Mouse (Mus musculus) liver, embryonic 13.5 days (tissue): ENCODE data around the gene Ncam1. TPM values are rescaled to one million over a fixed set of nuclear protein-coding genes. Genes with fewer than 3 reads are reported as not detected.

Experiments used
- ATAC-seq: fragments of 200-750 bp; cut with Nextera tagmentation; 2 replicates; pipeline ENCODE4 v1.8.0; 2017; ENCODE audit warnings: low read depth, mild to moderate bottlenecking, moderate number of reproducible peaks, moderate library complexity
- DNase-seq: peaks from one replicate; pipeline ENCODE4 v3.0.0; 2022
- H3K27ac ChIP-seq: fragments of 300-500 bp; sonication (generic); 2 replicates; pipeline ENCODE4 v1.5.1; 2015; ENCODE audit warnings: moderate library complexity, mild to moderate bottlenecking, inconsistent platforms
- H3K27me3 ChIP-seq: fragments of 300-500 bp; sonication (generic); 2 replicates; pipeline ENCODE4 v1.6.1; 2015; ENCODE audit warnings: mild to moderate bottlenecking, inconsistent platforms
- H3K36me3 ChIP-seq: fragments of 300-500 bp; sonication (generic); 2 replicates; pipeline ENCODE4 v1.6.1; 2015; ENCODE audit warnings: mild to moderate bottlenecking, inconsistent platforms
- H3K4me1 ChIP-seq: fragments of 300-500 bp; sonication (generic); replicated peaks from 2 replicates; pipeline ENCODE4 v1.6.1; 2015; ENCODE audit warnings: inconsistent platforms
- H3K4me2 ChIP-seq: fragments of 300-500 bp; sonication (generic); 2 replicates; pipeline ENCODE4 v1.6.1; 2015; ENCODE audit warnings: inconsistent platforms, mild to moderate bottlenecking, moderate library complexity
- H3K4me3 ChIP-seq: fragments of 300-500 bp; sonication (generic); replicated peaks from 2 replicates; pipeline ENCODE4 v1.5.1; 2015; ENCODE audit warnings: mild to moderate bottlenecking, inconsistent platforms
- H3K9ac ChIP-seq: fragments of 300-500 bp; sonication (generic); 2 replicates; pipeline ENCODE4 v1.6.1; 2015; ENCODE audit warnings: mild to moderate bottlenecking, inconsistent platforms
- H3K9me3 ChIP-seq: fragments of 300-500 bp; sonication (generic); replicated peaks from 2 replicates; pipeline ENCODE4 v1.6.1; 2016; ENCODE audit warnings: inconsistent platforms
- WGBS: fragments of 180-500 bp; shearing (Covaris S2); methylation state at CpG from one replicate; pipeline ENCODE4 v1.1.7; 2015; ENCODE audit not compliant: insufficient replicate concordance; 5-methylcytosine and 5-hydroxymethylcytosine counted together
- polyA plus RNA-seq: library from polyadenylated mRNA; unstranded; fragments of >200 nt; fragmentation: Nextera tagmentation; extraction: Ambion mirVana; gene quantifications from 2 replicates; pipeline ENCODE4 v1.2.1, GENCODE M21; 2015

The Ncam1 gene
- polyA plus RNA-seq, 1 experiment from 2014 or later = 3.8 TPM

DNA sequence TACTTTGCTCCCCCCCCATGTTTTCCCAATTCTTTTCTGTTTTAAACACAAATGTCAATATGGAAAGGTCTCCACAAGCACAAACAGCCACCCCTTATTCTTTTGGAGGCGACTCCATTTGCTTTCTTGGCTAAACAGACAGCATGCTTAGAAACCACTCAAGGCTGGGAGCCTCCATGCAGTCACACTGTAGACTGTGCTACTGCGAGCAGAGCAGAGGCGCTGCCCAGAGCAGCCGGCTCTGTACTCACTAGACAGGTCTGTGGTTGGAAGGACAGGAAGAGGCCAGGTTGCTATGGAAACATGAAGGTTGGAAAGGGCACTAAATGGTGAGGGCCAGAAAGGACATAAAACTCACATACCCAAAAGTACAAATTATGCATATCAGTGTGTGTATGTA, 263.8 kb downstream of the Ncam1 start:
- no peak for DNase-seq

DNA sequence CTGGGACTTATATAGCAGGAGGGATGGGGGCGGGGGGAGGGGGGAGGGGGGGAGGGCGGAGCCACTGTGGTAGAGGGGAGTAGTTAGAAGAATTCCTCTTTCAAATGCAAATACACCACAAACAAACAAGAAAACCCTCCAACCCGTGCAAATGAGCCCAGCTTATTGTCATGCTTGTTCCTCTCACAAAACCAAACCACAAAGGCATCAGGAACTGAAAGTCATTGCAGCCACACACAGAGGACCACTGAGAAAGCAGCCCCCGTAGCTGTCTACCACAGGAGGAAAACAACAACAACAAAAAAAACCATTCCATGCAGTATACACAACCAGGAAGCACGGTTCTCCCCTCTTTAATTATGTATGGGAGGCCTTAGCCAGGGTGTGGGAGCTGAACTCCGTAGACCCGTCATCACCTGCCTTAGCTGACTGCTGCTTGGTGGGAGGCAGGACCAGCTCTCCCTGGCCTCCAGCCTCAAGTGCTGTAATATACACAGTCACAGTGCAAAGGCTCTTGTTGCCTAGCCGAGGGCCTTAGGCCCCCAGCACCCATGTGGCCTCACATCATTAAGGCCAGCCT, 264.7 kb downstream of the Ncam1 start:
- no peaks in the 10 kb centered on the region for H3K27me3 ChIP-seq
- no peaks in the 10 kb centered on the region for H3K36me3 ChIP-seq
- ATAC-seq = no peak
- H3K27ac ChIP-seq = no peak overlapping the region
- H3K9ac ChIP-seq = no peak overlapping the region
- WGBS = 22% methylated on average over 8 of the region's 8 CpGs
- no peak overlapping the region for H3K4me3 ChIP-seq
- DNase-seq = no peak
- H3K9me3 ChIP-seq = no peaks in the 10 kb centered on the region
- no peak overlapping the region for H3K4me2 ChIP-seq
- no peaks in the 10 kb centered on the region; the same call in 1 of the 2 replicates for H3K4me1 ChIP-seq

More for the DNA sequence above, 263.8 kb downstream of the Ncam1 start:
- no peak overlapping the region for H3K4me2 ChIP-seq
- no peak for ATAC-seq
- no peaks in the 10 kb centered on the region; the same call in 1 of the 2 replicates for H3K4me1 ChIP-seq
- H3K9ac ChIP-seq = no peak overlapping the region
- H3K36me3 ChIP-seq = no peaks in the 10 kb centered on the region
- H3K4me3 ChIP-seq = no peak overlapping the region
- no peaks in the 10 kb centered on the region for H3K9me3 ChIP-seq
- no peak overlapping the region for H3K27ac ChIP-seq
- H3K27me3 ChIP-seq = no peaks in the 10 kb centered on the region
- WGBS = 23% methylated on average over 4 of the region's 4 CpGs

GRCm38 (mm10) chr9:49533455-49533854, 265.3 kb downstream of the Ncam1 start:
- no peaks in the 10 kb centered on the region for H3K27me3 ChIP-seq
- no peak overlapping the region for H3K4me3 ChIP-seq
- 49% methylated on average over 7 of the region's 7 CpGs for WGBS
- H3K9me3 ChIP-seq = no peaks in the 10 kb centered on the region
- DNase-seq = no peak
- H3K4me1 ChIP-seq = no peaks in the 10 kb centered on the region; the same call in 1 of the 2 replicates
- no peak for ATAC-seq
- no peak overlapping the region for H3K4me2 ChIP-seq
- H3K9ac ChIP-seq = no peak overlapping the region
- H3K36me3 ChIP-seq = no peaks in the 10 kb centered on the region
- H3K27ac ChIP-seq = no peak overlapping the region

- H3K36me3 ChIP-seq = no peaks in the 10 kb centered on the region
- ATAC-seq = no peak
- no peak for DNase-seq
- no peaks in the 10 kb centered on the region; the same call in 1 of the 2 replicates for H3K4me1 ChIP-seq
- H3K4me3 ChIP-seq = no peak overlapping the region
- H3K27me3 ChIP-seq = no peaks in the 10 kb centered on the region
- no peaks in the 10 kb centered on the region for H3K9me3 ChIP-seq
- no peak overlapping the region for H3K27ac ChIP-seq
- H3K9ac ChIP-seq = no peak overlapping the region
- 69% methylated on average over 6 of the region's 6 CpGs for WGBS
- no peak overlapping the region for H3K4me2 ChIP-seq
Measured at GRCm38 (mm10) chr9:49531833-49532232, 266.9 kb downstream of the Ncam1 start.

GRCm38 (mm10) chr9:49531257-49531656, 267.5 kb downstream of the Ncam1 start:
- Histone ChIP-seq H3K36me3 (no peaks in the 10 kb centered on the region), H3K9me3 (no peaks in the 10 kb centered on the region), H3K27me3 (no peaks in the 10 kb centered on the region), H3K9ac (no peak overlapping the region), H3K4me1 (no peaks in the 10 kb centered on the region; the same call in 1 of the 2 replicates), H3K27ac (no peak overlapping the region), H3K4me2 (no peak overlapping the region), H3K4me3 (no peak overlapping the region)
- WGBS = 42% methylated on average over 7 of the region's 7 CpGs
- no peak for ATAC-seq
- DNase-seq = no peak

DNA sequence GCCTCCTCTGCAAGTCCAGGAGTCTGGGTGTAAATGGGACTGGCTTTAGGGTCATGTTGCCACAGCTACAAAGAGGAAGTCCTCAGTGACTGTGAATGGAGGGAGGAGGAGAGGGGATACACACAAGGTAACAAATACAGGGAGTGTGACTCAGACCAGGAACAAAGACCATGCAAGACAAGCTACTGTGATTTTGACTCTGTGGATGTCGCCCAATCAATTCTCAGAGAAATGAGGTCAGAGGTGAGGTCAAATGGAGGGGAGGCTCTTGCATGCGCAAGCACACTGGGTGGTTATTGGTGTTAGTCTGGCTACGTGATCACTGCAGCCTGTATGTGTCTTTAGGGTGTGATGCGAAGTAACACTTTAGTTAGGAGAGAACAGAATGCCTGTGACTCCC, 268.0 kb downstream of the Ncam1 start:
- DNase-seq (no peak), ATAC-seq (no peak)
- Histone ChIP-seq H3K9me3 (no peaks in the 10 kb centered on the region), H3K4me3 (no peak overlapping the region), H3K9ac (no peak overlapping the region), H3K4me1 (no peaks in the 10 kb centered on the region; the same call in 1 of the 2 replicates), H3K27me3 (no peaks in the 10 kb centered on the region), H3K4me2 (no peak overlapping the region), H3K36me3 (no peaks in the 10 kb centered on the region), H3K27ac (no peak overlapping the region)
- 48% methylated on average over 4 of the region's 4 CpGs for WGBS

- H3K4me2 ChIP-seq = no peak overlapping the region
- H3K9me3 ChIP-seq = no peaks in the 10 kb centered on the region
- H3K27ac ChIP-seq = no peak overlapping the region
- no peak overlapping the region for H3K4me3 ChIP-seq
- no peaks in the 10 kb centered on the region for H3K36me3 ChIP-seq
- DNase-seq (no peak), ATAC-seq (no peak)
- H3K27me3 ChIP-seq = no peaks in the 10 kb centered on the region
- H3K4me1 ChIP-seq = no peaks in the 10 kb centered on the region; the same call in 1 of the 2 replicates
- WGBS = 55% methylated on average over 8 of the region's 8 CpGs
- H3K9ac ChIP-seq = no peak overlapping the region
Measured at GRCm38 (mm10) chr9:49529366-49529959, 269.3 kb downstream of the Ncam1 start.

GRCm38 (mm10) chr9:49528943-49529342, 269.8 kb downstream of the Ncam1 start:
- ATAC-seq = no peak
- 43% methylated on average over 10 of the region's 10 CpGs for WGBS
- Histone ChIP-seq H3K9me3 (no peaks in the 10 kb centered on the region), H3K4me1 (no peaks in the 10 kb centered on the region), H3K36me3 (no peaks in the 10 kb centered on the region), H3K27me3 (no peaks in the 10 kb centered on the region), H3K4me3 (no peak overlapping the region), H3K4me2 (no peak overlapping the region), H3K27ac (no peak overlapping the region), H3K9ac (no peak overlapping the region)
- DNase-seq = no peak

GRCm38 (mm10) chr9:49528026-49528425, 270.7 kb downstream of the Ncam1 start:
- no peak overlapping the region for H3K4me3 ChIP-seq
- H3K36me3 ChIP-seq = no peaks in the 10 kb centered on the region
- H3K9ac ChIP-seq = no peak overlapping the region
- no peak overlapping the region for H3K4me2 ChIP-seq
- H3K27ac ChIP-seq = no peak overlapping the region
- ATAC-seq (no peak), DNase-seq (no peak)
- H3K27me3 ChIP-seq = no peaks in the 10 kb centered on the region
- no peaks in the 10 kb centered on the region for H3K9me3 ChIP-seq
- no peaks in the 10 kb centered on the region for H3K4me1 ChIP-seq
- 62% methylated on average over 5 of the region's 5 CpGs for WGBS

- DNase-seq (no peak), ATAC-seq (no peak)
- Histone ChIP-seq H3K27ac (no peak overlapping the region), H3K9ac (no peak overlapping the region), H3K4me1 (no peaks in the 10 kb centered on the region), H3K9me3 (no peaks in the 10 kb centered on the region), H3K27me3 (no peaks in the 10 kb centered on the region), H3K36me3 (no peaks in the 10 kb centered on the region), H3K4me3 (no peak overlapping the region), H3K4me2 (no peak overlapping the region)
- WGBS = 68% methylated on average over 8 of the region's 8 CpGs
Measured at GRCm38 (mm10) chr9:49527340-49527739, 271.4 kb downstream of the Ncam1 start.

GRCm38 (mm10) chr9:49524721-49525120, 274.0 kb downstream of the Ncam1 start:
- H3K9me3 ChIP-seq = no peaks in the 10 kb centered on the region
- no peaks in the 10 kb centered on the region for H3K36me3 ChIP-seq
- no peak for ATAC-seq
- H3K4me3 ChIP-seq = no peak overlapping the region
- H3K27me3 ChIP-seq = no peaks in the 10 kb centered on the region
- H3K4me2 ChIP-seq = no peak overlapping the region
- no peak for DNase-seq
- no peak overlapping the region for H3K9ac ChIP-seq
- no peak overlapping the region for H3K27ac ChIP-seq
- H3K4me1 ChIP-seq = no peaks in the 10 kb centered on the region
- 65% methylated on average over 9 of the region's 9 CpGs for WGBS

DNA sequence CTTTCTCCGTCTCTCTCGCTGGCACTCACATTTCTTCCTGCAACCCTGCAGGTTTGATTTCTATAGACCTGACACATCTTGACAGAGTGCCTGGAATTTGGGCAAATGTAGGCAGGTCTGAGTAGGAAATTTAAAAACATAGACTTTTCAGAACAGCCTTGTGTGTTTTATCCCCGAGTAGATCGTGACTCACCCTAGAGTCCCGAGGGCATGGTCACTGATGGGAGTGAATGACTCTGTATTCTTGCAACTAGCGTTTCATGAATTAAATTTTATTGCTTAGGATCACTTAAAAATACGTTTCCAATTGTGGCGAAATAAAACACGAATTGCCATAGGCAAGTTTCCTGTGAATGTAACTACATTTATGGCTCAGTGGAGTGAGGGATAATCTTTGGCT, 274.8 kb downstream of the Ncam1 start:
- ATAC-seq (no peak), DNase-seq (no peak)
- Histone ChIP-seq H3K9me3 (no peaks in the 10 kb centered on the region), H3K9ac (no peak overlapping the region), H3K27ac (no peak overlapping the region), H3K27me3 (no peaks in the 10 kb centered on the region), H3K4me1 (no peaks in the 10 kb centered on the region), H3K4me3 (no peak overlapping the region), H3K4me2 (no peak overlapping the region), H3K36me3 (no peaks in the 10 kb centered on the region)
- WGBS = 71% methylated on average over 9 of the region's 9 CpGs
